Mouse (Mus musculus) CH12F3 (cell line): ENCODE results near the gene Mt4.
"Not testable (repeated sequence)": the region's sequence is repeated elsewhere in the genome, so short reads cannot be mapped to it uniquely, and the experiment has no call there.

Source experiments
- in situ Hi-C: fragments of 300-500 bp; cut with MboI; formaldehyde crosslinking; loops from 2 replicates; pipeline ENCODE4 v1.14.3; 2020; ENCODE audit warnings: low sequenced_read_pairs

Gene Mt4

GRCm38 (mm10) chr8:94134601-94135000, 2.4 kb upstream of the Mt4 start:
- in situ Hi-C loops = not testable (repeated sequence)

GRCm38 (mm10) chr8:94135556-94135955, 1.4 kb upstream of the Mt4 start:
- in situ Hi-C loops = no loop called here

GRCm38 (mm10) chr8:94136192-94136591, 805 bp upstream of the Mt4 start:
- in situ Hi-C loops = no loop called here

- in situ Hi-C loops = no loop called here
Observed at GRCm38 (mm10) chr8:94140266-94140795, 3.3 kb downstream of the Mt4 start.

- in situ Hi-C loops = no loop called here
Observed at GRCm38 (mm10) chr8:94148236-94148635, 11.2 kb downstream of the Mt4 start.

GRCm38 (mm10) chr8:94150925-94151324, 13.9 kb downstream of the Mt4 start:
- in situ Hi-C loops = no loop called here

- in situ Hi-C loops = no loop called here
Observed at GRCm38 (mm10) chr8:94152513-94153300, 15.7 kb downstream of the Mt4 start, which contains the start of gene Mt3. TSS of gene Mt3 (plus strand) at chr8:94152607.

GRCm38 (mm10) chr8:94153451-94153850, 16.5 kb downstream of the Mt4 start:
- in situ Hi-C loops = no loop called here

- in situ Hi-C loops = no loop called here
Observed at GRCm38 (mm10) chr8:94154537-94154936, 17.5 kb downstream of the Mt4 start.

GRCm38 (mm10) chr8:94156092-94156491, 19.1 kb downstream of the Mt4 start:
- in situ Hi-C loops = no loop called here

- in situ Hi-C loops = not testable (repeated sequence)
Observed at GRCm38 (mm10) chr8:94165772-94166171, 28.8 kb downstream of the Mt4 start.

GRCm38 (mm10) chr8:94167244-94167643, 30.2 kb downstream of the Mt4 start:
- in situ Hi-C loops = no loop called here

GRCm38 (mm10) chr8:94169547-94169946, 32.5 kb downstream of the Mt4 start:
- in situ Hi-C loops = no loop called here

- in situ Hi-C loops = no loop called here
Observed at GRCm38 (mm10) chr8:94171321-94171755, 34.3 kb downstream of the Mt4 start.

GRCm38 (mm10) chr8:94172075-94172808, 35.2 kb downstream of the Mt4 start, which contains the start of gene Mt2:
TSS of gene Mt2 (plus strand) at chr8:94172664.
- in situ Hi-C loops = no loop called here

- in situ Hi-C loops = no loop called here
Observed at GRCm38 (mm10) chr8:94172809-94173732, 36.1 kb downstream of the Mt4 start.

GRCm38 (mm10) chr8:94173848-94174403, 36.9 kb downstream of the Mt4 start:
- in situ Hi-C loops = no loop called here

GRCm38 (mm10) chr8:94174619-94175213, 37.7 kb downstream of the Mt4 start:
- in situ Hi-C loops = loop anchor here (25.0 kb wide), 1 partner anchor 1162 kb away; no protein-coding TSS in a partner anchor

- in situ Hi-C loops = loop anchor here (25.0 kb wide), 1 partner anchor 1166 kb away; no protein-coding TSS in a partner anchor
Observed at GRCm38 (mm10) chr8:94177716-94178390, 40.9 kb downstream of the Mt4 start.
